Mouse (Mus musculus): ENCODE measurements around the gene Acot2. TPM values are rescaled to one million over a fixed set of nuclear protein-coding genes. Genes with fewer than 3 reads are reported as not detected.
A peak's percentile ranks its signal among the peaks of the same experiment; 100 is the strongest.

Gene Acot2
- polyA plus RNA-seq, 1 experiment = 7.3 TPM

GRCm38 (mm10) chr12:83950840-83951701 is 36.6 kb upstream of the Acot2 start:
- Histone ChIP-seq H3K4me1 (ENCODE audit: control insufficient read depth, insufficient read depth, low read length) (peaks cover 5% of the 10 kb centered on the region; the same call in 1 of the 2 replicates), H3K27ac (ENCODE audit: insufficient read depth, low read length) (peak overlapping the region; percentile 79), H3K4me3 (ENCODE audit: insufficient read depth, low read length) (peak overlapping the region; percentile 52)
- TF ChIP-seq POLR2A (IDR thresholded peaks at IDR 0.05; ENCODE audit: extremely low read depth, insufficient read depth, low read length) = no peak

- H3K27ac ChIP-seq (ENCODE audit: insufficient read depth, low read length) = no peak overlapping the region
- peak overlapping the region; percentile 52 for H3K4me3 ChIP-seq (ENCODE audit: insufficient read depth, low read length)
- H3K4me1 ChIP-seq (ENCODE audit: control insufficient read depth, insufficient read depth, low read length) = peaks cover 5% of the 10 kb centered on the region; the same call in 1 of the 2 replicates
- TF ChIP-seq POLR2A (IDR thresholded peaks at IDR 0.05; ENCODE audit: extremely low read depth, insufficient read depth, low read length) (no peak), CTCF (IDR thresholded peaks at IDR 0.05; ENCODE audit: extremely low read depth, insufficient read depth, low read length) (no peak)
These were observed 35.7 kb upstream of the Acot2 start for GRCm38 (mm10) chr12:83951711-83952575.

- no peak overlapping the region for H3K4me3 ChIP-seq (ENCODE audit: insufficient read depth, low read length)
- 0 out of 2 replicates have a peak, but pooled peaks cover 2% of the 10 kb centered on the region for H3K4me1 ChIP-seq (ENCODE audit: control insufficient read depth, insufficient read depth, low read length)
- H3K27ac ChIP-seq (ENCODE audit: insufficient read depth, low read length) = no peak overlapping the region
- no peak for TF ChIP-seq POLR2A (IDR thresholded peaks at IDR 0.05; ENCODE audit: extremely low read depth, insufficient read depth, low read length)
- TF ChIP-seq CTCF (IDR thresholded peaks at IDR 0.05; ENCODE audit: extremely low read depth, insufficient read depth, low read length) = no peak
These were observed 29.4 kb upstream of the Acot2 start for GRCm38 (mm10) chr12:83958278-83958677.

GRCm38 (mm10) chr12:83965235-83965634 is 22.4 kb upstream of the Acot2 start:
- no peak overlapping the region for H3K27ac ChIP-seq (ENCODE audit: insufficient read depth, low read length)
- H3K4me1 ChIP-seq (ENCODE audit: control insufficient read depth, insufficient read depth, low read length) = no peaks in the 10 kb centered on the region
- H3K4me3 ChIP-seq (ENCODE audit: insufficient read depth, low read length) = no peak overlapping the region
- no peak for TF ChIP-seq POLR2A (IDR thresholded peaks at IDR 0.05; ENCODE audit: extremely low read depth, insufficient read depth, low read length)
- no peak for TF ChIP-seq CTCF (IDR thresholded peaks at IDR 0.05; ENCODE audit: extremely low read depth, insufficient read depth, low read length)

- Histone ChIP-seq H3K4me1 (ENCODE audit: control insufficient read depth, insufficient read depth, low read length) (no peaks in the 10 kb centered on the region), H3K4me3 (ENCODE audit: insufficient read depth, low read length) (no peak overlapping the region), H3K27ac (ENCODE audit: insufficient read depth, low read length) (no peak overlapping the region)
- TF ChIP-seq POLR2A (IDR thresholded peaks at IDR 0.05; ENCODE audit: extremely low read depth, insufficient read depth, low read length) = no peak
- TF ChIP-seq CTCF (IDR thresholded peaks at IDR 0.05; ENCODE audit: extremely low read depth, insufficient read depth, low read length) = peak; percentile 66
These were observed 15.5 kb upstream of the Acot2 start for GRCm38 (mm10) chr12:83972117-83972516.

GRCm38 (mm10) chr12:83978862-83979261 is 8.8 kb upstream of the Acot2 start:
- TF ChIP-seq CTCF (IDR thresholded peaks at IDR 0.05; ENCODE audit: extremely low read depth, insufficient read depth, low read length) = no peak
- no peak for TF ChIP-seq POLR2A (IDR thresholded peaks at IDR 0.05; ENCODE audit: extremely low read depth, insufficient read depth, low read length)

GRCm38 (mm10) chr12:83981615-83982014 is 6.0 kb upstream of the Acot2 start:
- Histone ChIP-seq H3K27ac (ENCODE audit: insufficient read depth, low read length) (no peak overlapping the region), H3K4me1 (ENCODE audit: control insufficient read depth, insufficient read depth, low read length) (no peaks in the 10 kb centered on the region), H3K4me3 (ENCODE audit: insufficient read depth, low read length) (no peak overlapping the region)
- TF ChIP-seq CTCF (IDR thresholded peaks at IDR 0.05; ENCODE audit: extremely low read depth, insufficient read depth, low read length) = no peak
- no peak for TF ChIP-seq POLR2A (IDR thresholded peaks at IDR 0.05; ENCODE audit: extremely low read depth, insufficient read depth, low read length)

More at GRCm38 (mm10) chr12:83978862-83979261, 8.8 kb upstream of the Acot2 start:
- Histone ChIP-seq H3K4me1 (ENCODE audit: control insufficient read depth, insufficient read depth, low read length) (no peaks in the 10 kb centered on the region), H3K27ac (ENCODE audit: insufficient read depth, low read length) (no peak overlapping the region), H3K4me3 (ENCODE audit: insufficient read depth, low read length) (no peak overlapping the region)

- H3K4me3 ChIP-seq (ENCODE audit: insufficient read depth, low read length) = no peak within 1 kb of the TSS
- H3K27ac ChIP-seq (ENCODE audit: insufficient read depth, low read length) = no peak within 1 kb of the TSS
- no peaks in the 10 kb centered on the region for H3K4me1 ChIP-seq (ENCODE audit: control insufficient read depth, insufficient read depth, low read length)
- no peak for TF ChIP-seq CTCF (IDR thresholded peaks at IDR 0.05; ENCODE audit: extremely low read depth, insufficient read depth, low read length)
These were observed 2.9 kb upstream of the Acot2 start, which contains the start of gene Heatr4 for GRCm38 (mm10) chr12:83984752-83985151. Gene Heatr4, minus strand, starts transcription at chr12:83984852.

GRCm38 (mm10) chr12:83987242-83987582 is 449 bp upstream of the Acot2 start:
- TF ChIP-seq POLR2A (IDR thresholded peaks at IDR 0.05; ENCODE audit: extremely low read depth, insufficient read depth, low read length) = no peak
- no peak for TF ChIP-seq CTCF (IDR thresholded peaks at IDR 0.05; ENCODE audit: extremely low read depth, insufficient read depth, low read length)
- peak overlapping the region; percentile 42 for H3K4me3 ChIP-seq (ENCODE audit: insufficient read depth, low read length)
- no peaks in the 10 kb centered on the region for H3K4me1 ChIP-seq (ENCODE audit: control insufficient read depth, insufficient read depth, low read length)
- peak overlapping the region; percentile 34; the same call in 1 of the 2 replicates for H3K27ac ChIP-seq (ENCODE audit: insufficient read depth, low read length)

Data from cortical plate, adult 2 months (tissue).